ENCODE assay signal across 13 mouse cellular contexts in the genomic region with DNA sequence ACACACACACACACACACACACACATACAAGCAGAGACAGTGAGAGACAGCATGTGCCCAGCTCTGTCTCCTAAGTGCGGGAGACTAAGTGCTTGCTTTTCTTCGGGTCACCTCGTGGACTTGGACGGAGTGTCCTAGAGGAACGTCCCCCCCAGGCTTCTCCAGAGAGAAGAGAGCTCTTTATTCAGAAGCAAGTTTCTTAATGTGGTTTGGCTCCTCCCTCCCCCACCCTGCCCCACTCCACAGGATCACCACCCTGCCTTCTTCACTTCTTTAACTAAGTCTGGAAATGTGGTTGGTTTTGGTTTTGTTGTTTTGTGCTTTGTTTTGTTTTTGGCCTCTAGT. TPM values are rescaled to one million over a fixed set of nuclear protein-coding genes. Genes with fewer than 3 reads are reported as not detected.
DNase-seq lines count a peak whose midpoint lies in the region; ATAC-seq and TF ChIP-seq lines count a peak whose summit lies in the region.
"Had no signal": no experiment of that assay in that cellular context is flagged by ENCODE, and none has a peak within 500 bp of the region (broad histone marks: within the 10 kb centered on the region; RNA-seq: fewer than 3 reads in every experiment).

No protein-coding gene starts in this region.

- WGBS in hindbrain, embryonic 10.5 days, result 64% methylated on average over 5 of the region's 5 CpGs
- 65% methylated on average over 5 of the region's 5 CpGs for WGBS in hindbrain, embryonic 12.5 days
- 41% methylated on average over 5 of the region's 5 CpGs for WGBS in intestine, postnatal 0 days
- WGBS in stomach, embryonic 14.5 days, result 41% methylated on average over 5 of the region's 5 CpGs

- H3K9ac ChIP-seq in hindbrain, embryonic 12.5 days, result no peak overlapping the region
- H3K9ac ChIP-seq in ES-Bruce4 (ENCODE audit: low read depth, poor library complexity, severe bottlenecking), result peak overlapping the region; percentile 33
- no peak overlapping the region for H3K9ac ChIP-seq in intestine, postnatal 0 days (ENCODE audit: low read depth, low read length)
- no peak overlapping the region for H3K9ac ChIP-seq in stomach, embryonic 14.5 days (replicated peaks; ENCODE audit: low read depth, low read length)
- H3K9ac ChIP-seq: limb, embryonic 12.5 days had no signal

- H3K36me3 ChIP-seq in hindbrain, embryonic 10.5 days, result 0 out of 2 replicates have a peak, but pooled peaks cover 5% of the 10 kb centered on the region
- no peaks in the 10 kb centered on the region for H3K36me3 ChIP-seq in hindbrain, embryonic 12.5 days
- H3K36me3 ChIP-seq in ES-Bruce4 (ENCODE audit: control insufficient read depth, insufficient read depth, low read length, poor library complexity, severe bottlenecking), result no peaks in the 10 kb centered on the region
- peaks cover 5% of the 10 kb centered on the region; the same call in 1 of the 2 replicates for H3K36me3 ChIP-seq in intestine, postnatal 0 days (ENCODE audit: control insufficient read depth, insufficient read depth)
- no peaks in the 10 kb centered on the region for H3K36me3 ChIP-seq in stomach, embryonic 14.5 days (ENCODE audit: control insufficient read depth, insufficient read depth, low read length)
- H3K36me3 ChIP-seq: limb, embryonic 12.5 days had no signal

- TF ChIP-seq POLR2A in ES-Bruce4 (IDR thresholded peaks at IDR 0.05; ENCODE audit: insufficient read depth, low read length), result no peak

- H3K27ac ChIP-seq in hindbrain, embryonic 10.5 days, result peak overlapping the region; percentile 65; the same call in 1 of the 2 replicates
- H3K27ac ChIP-seq in hindbrain, embryonic 12.5 days, result no peak overlapping the region
- H3K27ac ChIP-seq in ES-Bruce4 (ENCODE audit: insufficient read depth, low read length), result peak overlapping the region; percentile 80
- peak overlapping the region; percentile 91 for H3K27ac ChIP-seq in intestine, postnatal 0 days (ENCODE audit: low read depth, low read length)
- peak overlapping the region; percentile 75; the same call in 1 of the 2 replicates for H3K27ac ChIP-seq in stomach, embryonic 14.5 days (ENCODE audit: low read length)
- H3K27ac ChIP-seq: limb, embryonic 12.5 days had no signal

- no peak for TF ChIP-seq CTCF in ES-Bruce4 (IDR thresholded peaks at IDR 0.05; ENCODE audit: low read depth, low read length)
- no peak for TF ChIP-seq CTCF in intestine, postnatal 0 days (IDR thresholded peaks at IDR 0.05; ENCODE audit: low read depth)

- no peak for ATAC-seq in hindbrain, embryonic 12.5 days (ENCODE audit: low FRiP score)
- ATAC-seq in intestine, postnatal 0 days, result no peak
- no peak for ATAC-seq in stomach, embryonic 14.5 days (ENCODE audit: insufficient number of reproducible peaks, insufficient read depth, low FRiP score, low read depth)
- ATAC-seq: CD4-positive, CD25-positive, alpha-beta regulatory T cell, adult 4 months; inflammation-experienced regulatory T-cells, adult 6 months had no signal

- no peak overlapping the region for H3K4me3 ChIP-seq in hindbrain, embryonic 10.5 days
- H3K4me3 ChIP-seq in hindbrain, embryonic 12.5 days, result no peak overlapping the region
- no peak overlapping the region; the same call in 1 of the 2 replicates for H3K4me3 ChIP-seq in ES-Bruce4 (ENCODE audit: low read depth, low read length)
- H3K4me3 ChIP-seq in intestine, postnatal 0 days (ENCODE audit: low read depth, low read length), result no peak overlapping the region
- no peak overlapping the region for H3K4me3 ChIP-seq in stomach, embryonic 14.5 days (ENCODE audit: low read depth, low read length)
- H3K4me3 ChIP-seq: limb, embryonic 12.5 days; myocyte had no signal

- H3K4me1 ChIP-seq in hindbrain, embryonic 10.5 days (replicated peaks), result peaks cover 36% of the 10 kb centered on the region
- peaks cover 15% of the 10 kb centered on the region for H3K4me1 ChIP-seq in hindbrain, embryonic 12.5 days
- peaks cover 31% of the 10 kb centered on the region for H3K4me1 ChIP-seq in ES-Bruce4 (ENCODE audit: control insufficient read depth, insufficient read depth, low read length)
- H3K4me1 ChIP-seq in intestine, postnatal 0 days (replicated peaks; ENCODE audit: control insufficient read depth, insufficient read depth, low read length), result peaks cover 11% of the 10 kb centered on the region
- peaks cover 10% of the 10 kb centered on the region; the same call in 1 of the 2 replicates for H3K4me1 ChIP-seq in stomach, embryonic 14.5 days (ENCODE audit: control insufficient read depth, insufficient read depth, low read length)

- H3K4me2 ChIP-seq in hindbrain, embryonic 12.5 days (replicated peaks), result no peak overlapping the region
- peak overlapping the region; percentile 40; the same call in 1 of the 2 replicates for H3K4me2 ChIP-seq in intestine, postnatal 0 days (replicated peaks; ENCODE audit: low read depth)
- no peak overlapping the region for H3K4me2 ChIP-seq in stomach, embryonic 14.5 days (replicated peaks; ENCODE audit: low read depth, low read length)
- H3K4me2 ChIP-seq: limb, embryonic 12.5 days had no signal

- H3K27me3 ChIP-seq in hindbrain, embryonic 10.5 days (ENCODE audit: insufficient read depth, poor library complexity, severe bottlenecking), result no peaks in the 10 kb centered on the region
- H3K27me3 ChIP-seq in hindbrain, embryonic 12.5 days, result no peaks in the 10 kb centered on the region; the same call in 1 of the 2 replicates
- H3K27me3 ChIP-seq in ES-Bruce4 (ENCODE audit: control insufficient read depth, insufficient read depth, low read length, poor library complexity, severe bottlenecking), result no peaks in the 10 kb centered on the region
- H3K27me3 ChIP-seq in intestine, postnatal 0 days (replicated peaks; ENCODE audit: control insufficient read depth, insufficient read depth, low read length), result no peaks in the 10 kb centered on the region
- no peaks in the 10 kb centered on the region for H3K27me3 ChIP-seq in stomach, embryonic 14.5 days (ENCODE audit: control insufficient read depth, insufficient read depth, low read length)
- H3K27me3 ChIP-seq: limb, embryonic 12.5 days had no signal

- no peak for TF ChIP-seq EP300 in ES-Bruce4 (IDR thresholded peaks at IDR 0.05; ENCODE audit: insufficient read depth, low read depth, low read length)

- no peak for DNase-seq in hindbrain, embryonic 10.5 days (ENCODE audit: low spot score)
- DNase-seq in retina, postnatal 1 day, result no peak
- no peak for DNase-seq in neural tube, embryonic 10.5 days (ENCODE audit: extremely low spot score, low spot score)
- DNase-seq: layer of hippocampus, postnatal 36 days; thymus, adult 2 months had no signal

- no peaks in the 10 kb centered on the region for H3K9me3 ChIP-seq in hindbrain, embryonic 10.5 days
- H3K9me3 ChIP-seq in hindbrain, embryonic 12.5 days (replicated peaks), result no peaks in the 10 kb centered on the region
- no peaks in the 10 kb centered on the region for H3K9me3 ChIP-seq in ES-Bruce4 (replicated peaks; ENCODE audit: control insufficient read depth, insufficient read depth, low read length, poor library complexity, severe bottlenecking)
- no peaks in the 10 kb centered on the region for H3K9me3 ChIP-seq in intestine, postnatal 0 days (ENCODE audit: control insufficient read depth)
- no peaks in the 10 kb centered on the region for H3K9me3 ChIP-seq in stomach, embryonic 14.5 days (ENCODE audit: control insufficient read depth, low read depth, low read length)
- H3K9me3 ChIP-seq: limb, embryonic 12.5 days had no signal

RNA-seq across cellular contexts. Expression of a gene that starts 19.2 kb away (rescaled TPM):
- polyA plus RNA-seq in hindbrain, embryonic 10.5 days (2016; fragmentation: Nextera tagmentation; extraction: Ambion mirVana), result 9.0 and 17.3 TPM in 2 replicates
- polyA plus RNA-seq in hindbrain, embryonic 12.5 days (2016; fragmentation: Nextera tagmentation; extraction: Ambion mirVana), result 15.5 and 15.8 TPM in 2 replicates
- polyA plus RNA-seq in ES-Bruce4 (2011; ENCODE audit: insufficient read depth, insufficient read length, low read depth, missing spikeins), result 13.4 and 14.6 TPM in 2 replicates
- polyA plus RNA-seq in intestine, postnatal 0 days (2015; fragmentation: Nextera tagmentation; extraction: Ambion mirVana), result 16.5 and 17.1 TPM in 2 replicates
- polyA plus RNA-seq in stomach, embryonic 14.5 days (2014; fragmentation: Nextera tagmentation; extraction: Ambion mirVana), result 7.9 and 10.1 TPM in 2 replicates

RNA-seq across cellular contexts. Expression of a gene that starts 28.6 kb away (rescaled TPM):
- polyA plus RNA-seq in hindbrain, embryonic 10.5 days (2016; fragmentation: Nextera tagmentation; extraction: Ambion mirVana), result 4.1 and 7.7 TPM in 2 replicates
- 6.9 and 8.2 TPM in 2 replicates for polyA plus RNA-seq in hindbrain, embryonic 12.5 days (2016; fragmentation: Nextera tagmentation; extraction: Ambion mirVana)
- 11.3 and 11.5 TPM in 2 replicates for polyA plus RNA-seq in ES-Bruce4 (2011; ENCODE audit: insufficient read depth, insufficient read length, low read depth, missing spikeins)
- 0.54 and 0.66 TPM in 2 replicates for polyA plus RNA-seq in intestine, postnatal 0 days (2015; fragmentation: Nextera tagmentation; extraction: Ambion mirVana)
- polyA plus RNA-seq in stomach, embryonic 14.5 days (2014; fragmentation: Nextera tagmentation; extraction: Ambion mirVana), result 0.50 and 0.62 TPM in 2 replicates
